Comparison of ENCODE assay signal across 21 mouse cellular contexts in the genomic region with DNA sequence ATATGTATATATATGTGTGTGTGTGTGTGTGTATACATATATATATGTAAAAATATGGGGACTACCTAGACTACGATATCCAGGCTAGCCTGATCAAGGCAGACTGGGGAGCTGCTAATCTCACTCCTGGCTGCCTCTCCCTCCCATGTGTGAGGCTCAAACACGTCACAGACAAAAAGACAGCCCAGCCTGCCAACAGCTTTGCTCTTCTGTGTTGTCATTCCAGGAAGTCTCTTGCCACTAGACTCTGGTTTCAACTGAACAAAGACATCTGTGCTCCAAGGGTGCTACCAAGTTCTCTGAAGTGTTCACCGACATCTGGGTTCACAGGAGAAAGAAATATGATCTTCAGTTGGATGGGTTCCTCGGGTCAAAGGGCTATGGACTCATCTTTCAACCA. TPM values are rescaled to one million over a fixed set of nuclear protein-coding genes. Genes with fewer than 3 reads are reported as not detected.
DNase-seq lines count a peak whose midpoint lies in the region; ATAC-seq and TF ChIP-seq lines count a peak whose summit lies in the region.
"Had no signal": no experiment of that assay in that cellular context is flagged by ENCODE, and none has a peak within 500 bp of the region (broad histone marks: within the 10 kb centered on the region; RNA-seq: fewer than 3 reads in every experiment).

No protein-coding gene starts in this region.

- no peak for TF ChIP-seq CTCF in lung, postnatal 0 days (IDR thresholded peaks at IDR 0.05)

- TF ChIP-seq EP300 in lung, postnatal 0 days (IDR thresholded peaks at IDR 0.05): no peak

- no peak overlapping the region for H3K27ac ChIP-seq in lung, postnatal 0 days (ENCODE audit: low read length)
- no peak overlapping the region for H3K27ac ChIP-seq in hindbrain, embryonic 12.5 days
- no peak overlapping the region for H3K27ac ChIP-seq in midbrain, embryonic 10.5 days (replicated peaks)
- H3K27ac ChIP-seq: embryonic facial prominence, embryonic 15.5 days; stomach, embryonic 15.5 days had no signal

- WGBS in lung, postnatal 0 days: 68% methylated on average over 4 of the region's 4 CpGs
- WGBS in hindbrain, embryonic 12.5 days: 70% methylated on average over 4 of the region's 4 CpGs
- WGBS in midbrain, embryonic 10.5 days: 84% methylated on average over 4 of the region's 4 CpGs

- peak; percentile 1 for DNase-seq in embryo, embryonic 10.5 days (ENCODE audit: low spot score)
- DNase-seq in embryo, embryonic 9.5 days (ENCODE audit: extremely low spot score): no peak
- DNase-seq in lung, postnatal 0 days (ENCODE audit: low spot score): peak; percentile 9
- no peak for DNase-seq in lung, postnatal 25 days (ENCODE audit: low spot score)
- DNase-seq in skeletal muscle tissue, adult 2 months (ENCODE audit: low read depth, low spot score): peak; percentile 10
- peak; percentile 52 to 72 for DNase-seq in thymus, postnatal 36 days
- DNase-seq in midbrain, embryonic 10.5 days (ENCODE audit: low spot score): no peak
- DNase-seq: adrenal gland, adult 8-10 months; cerebellum, adult 9-11 months; forebrain, postnatal 0 days; heart, adult 11 months; kidney, adult 18-20 months; kidney, postnatal 14 days; left cerebral cortex, postnatal 4 days; liver, postnatal 0 days; lung, postnatal 4 days had no signal

- H3K4me1 ChIP-seq in lung, postnatal 0 days (ENCODE audit: insufficient read depth, low read depth, low read length): no peaks in the 10 kb centered on the region
- H3K4me1 ChIP-seq in hindbrain, embryonic 12.5 days: no peaks in the 10 kb centered on the region
- H3K4me1 ChIP-seq in midbrain, embryonic 10.5 days: no peaks in the 10 kb centered on the region
- H3K4me1 ChIP-seq: embryonic facial prominence, embryonic 15.5 days; stomach, embryonic 15.5 days had no signal

- no peaks in the 10 kb centered on the region for H3K27me3 ChIP-seq in lung, postnatal 0 days (replicated peaks; ENCODE audit: insufficient read depth, low read length)
- no peaks in the 10 kb centered on the region for H3K27me3 ChIP-seq in hindbrain, embryonic 12.5 days
- H3K27me3 ChIP-seq in midbrain, embryonic 10.5 days (ENCODE audit: low read depth, poor library complexity, severe bottlenecking): no peaks in the 10 kb centered on the region
- H3K27me3 ChIP-seq: embryonic facial prominence, embryonic 15.5 days; heart, embryonic 12.5 days; stomach, embryonic 15.5 days had no signal

- no peak overlapping the region for H3K4me3 ChIP-seq in lung, postnatal 0 days (ENCODE audit: low read depth, low read length)
- H3K4me3 ChIP-seq in hindbrain, embryonic 12.5 days: no peak overlapping the region
- no peak overlapping the region for H3K4me3 ChIP-seq in midbrain, embryonic 10.5 days
- H3K4me3 ChIP-seq: embryonic facial prominence, embryonic 15.5 days; heart, embryonic 12.5 days; stomach, embryonic 15.5 days had no signal

- H3K9ac ChIP-seq in lung, postnatal 0 days (replicated peaks; ENCODE audit: low read depth): no peak overlapping the region
- no peak overlapping the region for H3K9ac ChIP-seq in hindbrain, embryonic 12.5 days
- H3K9ac ChIP-seq: embryonic facial prominence, embryonic 15.5 days; forebrain, postnatal 0 days; heart, embryonic 12.5 days; liver, postnatal 0 days; stomach, embryonic 15.5 days had no signal

- H3K36me3 ChIP-seq in lung, postnatal 0 days (ENCODE audit: insufficient read depth, low read length): peaks cover 30% of the 10 kb centered on the region
- H3K36me3 ChIP-seq in hindbrain, embryonic 12.5 days: peaks cover 86% of the 10 kb centered on the region
- H3K36me3 ChIP-seq in midbrain, embryonic 10.5 days: peaks cover 100% of the 10 kb centered on the region

- H3K9me3 ChIP-seq in lung, postnatal 0 days (ENCODE audit: low read length): no peaks in the 10 kb centered on the region
- H3K9me3 ChIP-seq in hindbrain, embryonic 12.5 days (replicated peaks): no peaks in the 10 kb centered on the region
- H3K9me3 ChIP-seq in midbrain, embryonic 10.5 days (replicated peaks): no peaks in the 10 kb centered on the region
- H3K9me3 ChIP-seq: embryonic facial prominence, embryonic 15.5 days; heart, embryonic 12.5 days; stomach, embryonic 15.5 days had no signal

- H3K4me2 ChIP-seq in lung, postnatal 0 days (replicated peaks; ENCODE audit: low read depth, low read length): no peak overlapping the region
- no peak overlapping the region for H3K4me2 ChIP-seq in hindbrain, embryonic 12.5 days (replicated peaks)
- H3K4me2 ChIP-seq: embryonic facial prominence, embryonic 15.5 days; heart, embryonic 12.5 days; midbrain, embryonic 11.5 days; stomach, embryonic 15.5 days had no signal

- no peak for ATAC-seq in lung, postnatal 0 days
- ATAC-seq in hindbrain, embryonic 12.5 days (ENCODE audit: low FRiP score): no peak
- ATAC-seq: forebrain, postnatal 0 days; liver, postnatal 0 days had no signal

RNA-seq across cellular contexts. Expression of a gene that starts 10.0 kb away (rescaled TPM):
- 15.9 and 25.1 TPM in 2 replicates for polyA plus RNA-seq in lung, postnatal 0 days (2015; fragmentation: Nextera tagmentation; extraction: Ambion mirVana)
- polyA plus RNA-seq in hindbrain, embryonic 12.5 days (2016; fragmentation: Nextera tagmentation; extraction: Ambion mirVana): 74.3 and 76.7 TPM in 2 replicates
- polyA plus RNA-seq in midbrain, embryonic 10.5 days (2016; fragmentation: Nextera tagmentation; extraction: Ambion mirVana): 63.5 and 69.9 TPM in 2 replicates

RNA-seq across cellular contexts. Expression of a gene that starts 36.3 kb away (rescaled TPM):
- 8.7 and 9.3 TPM in 2 replicates for polyA plus RNA-seq in lung, postnatal 0 days (2015; fragmentation: Nextera tagmentation; extraction: Ambion mirVana)
- polyA plus RNA-seq in hindbrain, embryonic 12.5 days (2016; fragmentation: Nextera tagmentation; extraction: Ambion mirVana): 11.3 and 11.5 TPM in 2 replicates
- 15.5 and 15.6 TPM in 2 replicates for polyA plus RNA-seq in midbrain, embryonic 10.5 days (2016; fragmentation: Nextera tagmentation; extraction: Ambion mirVana)

Comparison
In these comparisons a context has a peak if more than half of its experiments do, and no peak if none do; other contexts are left out.
1. DNase-seq: peak in embryo, embryonic 10.5 days (single experiment), lung, postnatal 0 days (single experiment), skeletal muscle tissue, adult 2 months (single experiment) and thymus, postnatal 36 days (2 of 2); none in embryo, embryonic 9.5 days (single experiment), lung, postnatal 25 days (single experiment) and midbrain, embryonic 10.5 days (single experiment).